Mouse (Mus musculus): Measurements from ENCODE around the gene Mdga1. TPM values are rescaled to one million over a fixed set of nuclear protein-coding genes. Genes with fewer than 3 reads are reported as not detected.

Mdga1 gene
- polyA plus RNA-seq, 1 experiment from 2014 or later = 4.7 TPM

Other genes with a start within 250 kb of the Mdga1 start
- gene Zfand3, start 34.6 kb upstream of the Mdga1 start, polyA plus RNA-seq (2016; fragmentation: Nextera tagmentation; extraction: Ambion mirVana) = 59.6 and 60.2 TPM in 2 replicates

Measured in limb, embryonic 12.5 days (tissue).